Mouse (Mus musculus) A20 (cell line): Measurements from ENCODE around the gene Dysf.
A peak's percentile ranks its signal among the peaks of the same experiment; 100 is the strongest.

ENCODE experiments used
- DNase-seq: peaks from one replicate; pipeline ENCODE4 v3.0.0-alpha.2; 2011; ENCODE audit warnings: low read depth, low spot score

Dysf gene

GRCm38 (mm10) chr6:84050238-84050637 is 41.8 kb downstream of the Dysf start:
- no peak for DNase-seq

- DNase-seq = peak; percentile 12
These were observed 42.6 kb downstream of the Dysf start for GRCm38 (mm10) chr6:84051032-84051431.

GRCm38 (mm10) chr6:84053874-84054530 is 45.6 kb downstream of the Dysf start:
- no peak for DNase-seq

- DNase-seq = no peak
These were observed 47.2 kb downstream of the Dysf start for GRCm38 (mm10) chr6:84055619-84056018.

GRCm38 (mm10) chr6:84057216-84057615 is 48.8 kb downstream of the Dysf start:
- no peak for DNase-seq

GRCm38 (mm10) chr6:84058671-84059141 is 50.3 kb downstream of the Dysf start:
- DNase-seq = no peak

- no peak for DNase-seq
These were observed 51.5 kb downstream of the Dysf start for GRCm38 (mm10) chr6:84059771-84060414.

GRCm38 (mm10) chr6:84061328-84061727 is 52.9 kb downstream of the Dysf start:
- DNase-seq = peak; percentile 48

- DNase-seq = no peak
These were observed 54.2 kb downstream of the Dysf start for GRCm38 (mm10) chr6:84062541-84062940.

- no peak for DNase-seq
These were observed 59.8 kb downstream of the Dysf start for GRCm38 (mm10) chr6:84068236-84068635.

- no peak for DNase-seq
These were observed 61.9 kb downstream of the Dysf start for GRCm38 (mm10) chr6:84070251-84070650.

- DNase-seq = peak; percentile 30
These were observed 64.2 kb downstream of the Dysf start for GRCm38 (mm10) chr6:84072574-84072973.

GRCm38 (mm10) chr6:84078172-84078571 is 69.8 kb downstream of the Dysf start:
- DNase-seq = peak; percentile 6

GRCm38 (mm10) chr6:84080631-84081030 is 72.2 kb downstream of the Dysf start:
- DNase-seq = no peak

- no peak for DNase-seq
These were observed 76.4 kb downstream of the Dysf start for GRCm38 (mm10) chr6:84084757-84085156.

- peak; percentile 9 for DNase-seq
These were observed 85.1 kb downstream of the Dysf start for GRCm38 (mm10) chr6:84093473-84093872.

- no peak for DNase-seq
These were observed 86.1 kb downstream of the Dysf start for GRCm38 (mm10) chr6:84094536-84094935.

GRCm38 (mm10) chr6:84094998-84095397 is 86.6 kb downstream of the Dysf start:
- DNase-seq = peak; percentile 40

GRCm38 (mm10) chr6:84095882-84096281 is 87.5 kb downstream of the Dysf start:
- peak; percentile 52 for DNase-seq

GRCm38 (mm10) chr6:84102002-84102401 is 93.6 kb downstream of the Dysf start:
- DNase-seq = no peak

GRCm38 (mm10) chr6:84105148-84106022 is 97.0 kb downstream of the Dysf start:
- no peak for DNase-seq

GRCm38 (mm10) chr6:84106082-84106481 is 97.7 kb downstream of the Dysf start:
- DNase-seq = no peak
